Mouse (Mus musculus) Patski (cell line): ENCODE measurements around the gene Tm4sf20. TPM values are rescaled to one million over a fixed set of nuclear protein-coding genes. Genes with fewer than 3 reads are reported as not detected.
A peak's percentile ranks its signal among the peaks of the same experiment; 100 is the strongest.

ENCODE experiments used
- ATAC-seq: fragments of 100-300 bp; one replicate; pipeline ENCODE4 v1.8.0; 2021
- CTCF ChIA-PET: fragments of 350-600 bp; sonication (Branson Sonifier 250); formaldehyde crosslinking; loops from one replicate; lab custom pipeline; 2022; ENCODE audit warnings: inconsistent platforms; lab: Charles Lee
- POLR2A ChIA-PET: fragments of 350-600 bp; sonication (Branson Sonifier 250); formaldehyde crosslinking; loops from one replicate; lab custom pipeline; 2022; ENCODE audit warnings: antibody characterized with exemption, inconsistent platforms; lab: Charles Lee
- DNase-seq: peaks from one replicate; pipeline ENCODE4 v3.0.0-alpha.2; 2011; ENCODE audit warnings: low read depth, low spot score
- H3K27me3 ChIP-seq: fragments of 371-371 bp; one replicate; pipeline ENCODE4 v1.5.1; 2021
- CTCF ChIP-seq: fragments of 100-300 bp; IDR thresholded peaks from one replicate; pipeline ENCODE4 v1.5.1; 2021
- in situ Hi-C: fragments of 300-500 bp; cut with MboI; formaldehyde crosslinking; loops from 3 replicates; pipeline ENCODE4 v1.11.1; 2018; ENCODE audit warnings: low pct_unique_long_range_greater_than_20kb, mixed read lengths
- polyA plus RNA-seq: library from polyadenylated mRNA; unstranded; gene quantifications from one replicate; pipeline ENCODE4 v1.2.3, GENCODE M21; 2021

The Tm4sf20 gene
- polyA plus RNA-seq, 1 experiment from 2014 or later: 0.06 TPM

DNA sequence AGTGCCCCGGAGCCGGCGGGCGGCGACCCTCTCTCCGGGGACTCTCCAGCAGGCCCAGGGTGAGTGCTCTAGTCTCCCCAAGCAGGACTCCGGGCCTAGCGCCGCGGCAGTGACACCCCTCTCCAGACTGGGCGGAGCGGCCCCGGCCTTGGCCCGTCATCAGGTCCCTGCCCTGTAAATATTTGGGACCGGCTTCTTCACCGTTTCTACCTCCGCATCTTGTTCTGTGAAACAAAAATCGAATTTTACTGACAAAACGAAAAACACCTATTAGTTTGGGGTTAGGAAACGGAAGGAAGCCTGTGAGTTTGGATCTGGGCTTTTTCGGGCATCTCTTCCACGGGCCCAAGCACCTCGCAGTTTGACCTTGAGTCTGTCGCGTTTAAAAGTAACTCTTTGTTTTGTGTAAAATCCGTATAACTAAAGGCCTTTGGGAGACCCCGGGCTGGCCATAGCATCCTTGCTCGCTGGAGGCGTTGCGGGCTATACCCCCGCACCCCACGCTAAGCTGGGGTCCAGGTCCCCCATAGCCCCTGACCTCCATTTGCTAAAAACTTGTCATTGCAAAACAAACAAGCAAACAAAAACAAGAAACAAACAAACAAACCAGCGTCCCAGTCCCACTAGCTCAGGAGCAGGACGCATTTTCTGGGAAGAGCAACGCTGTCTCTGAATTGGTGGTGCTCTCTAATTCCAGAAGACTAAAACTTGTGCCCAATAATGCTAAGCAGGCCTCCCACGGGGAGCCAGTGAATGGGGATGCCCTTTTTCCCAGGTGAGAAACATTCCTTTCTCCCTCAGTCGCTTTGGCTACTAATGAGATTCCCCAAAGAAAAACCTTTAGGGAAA lies 43.0 kb downstream of the Tm4sf20 start:
- H3K27me3 ChIP-seq: no peaks in the 10 kb centered on the region
- POLR2A ChIA-PET: no interaction called here
- in situ Hi-C loops: no loop called here
- CTCF ChIA-PET: interaction anchor here (0.6 kb wide), 1 partner anchor 265 kb away, joined by 3 read pairs; no protein-coding TSS in a partner anchor
- ATAC-seq: peak; percentile 85
- TF ChIP-seq CTCF: no peak
- DNase-seq: no peak

DNA sequence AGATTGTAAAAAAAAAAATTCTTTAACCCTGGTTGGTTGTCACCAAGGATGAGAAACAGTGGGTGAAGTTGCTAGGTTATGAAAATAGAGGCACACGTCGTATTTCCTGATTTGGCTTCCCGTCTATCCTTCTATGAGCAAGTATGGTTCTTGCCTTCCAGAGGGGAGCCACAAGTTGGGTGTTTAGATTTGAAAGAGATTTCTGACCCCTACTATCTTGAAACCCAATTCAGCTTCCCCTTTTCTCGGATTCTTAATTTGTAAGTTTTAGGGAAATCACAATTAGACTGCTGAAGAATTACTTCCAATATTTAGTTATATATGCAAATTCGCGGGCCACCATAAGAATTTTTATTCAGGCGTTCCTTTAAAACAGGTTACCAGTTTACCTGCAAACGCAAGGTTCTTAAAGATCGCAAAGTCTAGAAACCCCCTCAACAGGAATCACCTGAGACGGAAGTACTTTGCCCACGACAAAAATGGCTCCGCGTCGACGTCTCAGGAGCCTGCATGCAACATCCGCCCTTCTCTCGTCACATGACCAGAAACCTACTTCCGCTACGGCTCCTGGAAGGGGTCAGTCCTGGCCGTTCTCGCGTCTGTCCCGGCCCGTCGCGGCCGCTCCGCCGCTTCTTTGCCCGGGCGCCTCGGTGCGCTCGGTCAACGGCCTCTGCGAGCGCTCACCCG lies 43.8 kb downstream of the Tm4sf20 start, which contains the start of gene Mff:
Mff (plus strand) TSS at position 552 of the 687 bp plus-strand sequence.
- CTCF ChIA-PET: interaction anchor here (0.6 kb wide), 1 partner anchor 39 kb away, joined by 3 read pairs; no protein-coding TSS in a partner anchor
- DNase-seq (peak; percentile 61), ATAC-seq (peak; percentile 85)
- in situ Hi-C loops: no loop called here
- POLR2A ChIA-PET: no interaction called here
- no peaks in the 10 kb centered on the region for H3K27me3 ChIP-seq
- no peak for TF ChIP-seq CTCF

DNA sequence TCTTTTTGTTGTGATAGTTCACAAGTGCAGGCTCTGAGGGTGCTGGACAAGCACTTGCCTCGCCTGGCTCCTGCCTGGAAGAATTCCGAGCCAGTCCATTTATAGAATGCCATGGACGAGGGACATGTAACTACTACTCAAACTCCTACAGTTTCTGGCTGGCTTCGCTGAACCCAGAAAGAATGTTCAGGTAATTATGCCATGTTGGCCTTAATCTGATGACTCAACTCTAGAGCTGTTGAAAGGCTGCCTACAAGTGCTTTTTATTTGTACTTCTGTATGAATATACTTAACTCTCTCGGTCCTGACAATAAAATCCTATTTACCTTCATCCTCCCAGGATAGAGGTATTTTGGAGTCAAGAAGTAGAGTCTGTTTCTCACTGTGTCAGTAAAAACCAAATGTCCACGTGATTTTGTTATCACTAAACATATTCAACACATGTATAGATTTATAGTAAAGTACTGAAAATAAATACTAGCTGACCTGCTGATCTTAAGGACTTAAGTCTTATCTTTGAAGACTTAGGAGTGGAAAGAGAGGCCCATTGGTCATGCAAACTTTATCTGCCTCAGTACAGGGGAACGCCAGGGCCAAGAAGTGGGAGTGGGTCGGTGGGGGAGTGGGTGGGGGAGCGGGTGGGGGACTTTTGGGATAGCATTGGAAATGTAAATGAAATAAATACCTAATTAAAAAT lies 50.3 kb downstream of the Tm4sf20 start:
- in situ Hi-C loops: no loop called here
- TF ChIP-seq CTCF: no peak
- ChIA-PET CTCF (no interaction called here), POLR2A (no interaction called here)
- no peak for ATAC-seq
- no peaks in the 10 kb centered on the region for H3K27me3 ChIP-seq
- no peak for DNase-seq

Other genes with a start within 250 kb of the Tm4sf20 start
- 43.2 TPM for gene Col4a4, start 181.6 kb downstream of the Tm4sf20 start, polyA plus RNA-seq
- 70.1 TPM for gene Col4a3, start 181.5 kb downstream of the Tm4sf20 start, polyA plus RNA-seq
- 219 TPM for gene Mff, start 43.6 kb downstream of the Tm4sf20 start, polyA plus RNA-seq
- gene Gm47791, start 2.8 kb upstream of the Tm4sf20 start, polyA plus RNA-seq: not detected
- gene Agfg1, start 71.0 kb upstream of the Tm4sf20 start, polyA plus RNA-seq: 58.7 TPM
- not detected for gene A030005L19Rik, start 144.9 kb upstream of the Tm4sf20 start, polyA plus RNA-seq
- not detected for gene A030014E15Rik, start 156.5 kb upstream of the Tm4sf20 start, polyA plus RNA-seq
- not detected for gene Gm6217, start 162.9 kb upstream of the Tm4sf20 start, polyA plus RNA-seq
- not detected for gene A030003K21Rik, start 174.9 kb upstream of the Tm4sf20 start, polyA plus RNA-seq
- not detected for gene Gm7544, start 187.6 kb upstream of the Tm4sf20 start, polyA plus RNA-seq
- gene Gm47955, start 191.8 kb upstream of the Tm4sf20 start, polyA plus RNA-seq: not detected
- gene Gm47959, start 232.1 kb upstream of the Tm4sf20 start, polyA plus RNA-seq: not detected